Mouse (Mus musculus) spleen, adult 2 months (tissue): ENCODE results near the gene Nfatc2ip. TPM values are rescaled to one million over a fixed set of nuclear protein-coding genes. Genes with fewer than 3 reads are reported as not detected.

Experiments used
- DNase-seq, 2 experiments: peaks; one replicate each; pipeline versions ENCODE4 v3.0.0 to v3.0.0-alpha.2; 2012 to 2021; ENCODE audit warnings: low spot score in 2 of 2, low read depth in 1 of 2
- H3K27ac ChIP-seq: fragments of 200-500 bp; 2 replicates; pipeline ENCODE4 v1.5.1; 2012; ENCODE audit warnings: low read length, inconsistent platforms; ENCODE audit not compliant: insufficient read depth
- H3K27me3 ChIP-seq: fragments of 200-500 bp; 2 replicates; pipeline ENCODE4 v1.6.1; 2012; ENCODE audit warnings: mild to moderate bottlenecking, moderate library complexity, low read length, inconsistent platforms; ENCODE audit not compliant: control insufficient read depth, insufficient read depth
- H3K36me3 ChIP-seq: fragments of 200-500 bp; 2 replicates; pipeline ENCODE4 v1.6.1; 2012; ENCODE audit warnings: mild to moderate bottlenecking, low read length, inconsistent platforms; ENCODE audit not compliant: control insufficient read depth, insufficient read depth
- H3K4me1 ChIP-seq: fragments of 200-500 bp; 2 replicates; pipeline ENCODE4 v1.6.1; 2011; ENCODE audit warnings: inconsistent platforms; ENCODE audit not compliant: control insufficient read depth, insufficient read depth, insufficient read length
- H3K4me3 ChIP-seq: fragments of 200-500 bp; 2 replicates; pipeline ENCODE4 v1.5.1; 2011; ENCODE audit warnings: mild to moderate bottlenecking, inconsistent platforms; ENCODE audit not compliant: insufficient read depth, insufficient read length; ENCODE audit errors: extremely low read depth
- CTCF ChIP-seq: fragments of 200-500 bp; IDR thresholded peaks from 2 replicates; pipeline ENCODE4 v1.5.1; 2011; ENCODE audit warnings: mild to moderate bottlenecking, inconsistent platforms; ENCODE audit not compliant: insufficient read depth, insufficient read length, insufficient replicate concordance; ENCODE audit errors: extremely low read depth
- POLR2A ChIP-seq: fragments of 200-500 bp; IDR thresholded peaks from 2 replicates; pipeline ENCODE4 v1.6.1; 2011; ENCODE audit warnings: low read depth, low read length, inconsistent platforms
- WGBS: fragments of 180-500 bp; shearing (Covaris S2); methylation state at CpG from one replicate; pipeline ENCODE4 v1.1.7; 2018; 5-methylcytosine and 5-hydroxymethylcytosine counted together
- polyA plus RNA-seq: library from polyadenylated mRNA; depleted of rRNA; stranded (reverse); fragments of >200 nt; gene quantifications from 2 replicates; pipeline ENCODE4 v1.2.3, GENCODE M21; 2012; rRNA removed

Nfatc2ip gene
- polyA plus RNA-seq = 9.0 and 10.7 TPM in 2 replicates

DNA sequence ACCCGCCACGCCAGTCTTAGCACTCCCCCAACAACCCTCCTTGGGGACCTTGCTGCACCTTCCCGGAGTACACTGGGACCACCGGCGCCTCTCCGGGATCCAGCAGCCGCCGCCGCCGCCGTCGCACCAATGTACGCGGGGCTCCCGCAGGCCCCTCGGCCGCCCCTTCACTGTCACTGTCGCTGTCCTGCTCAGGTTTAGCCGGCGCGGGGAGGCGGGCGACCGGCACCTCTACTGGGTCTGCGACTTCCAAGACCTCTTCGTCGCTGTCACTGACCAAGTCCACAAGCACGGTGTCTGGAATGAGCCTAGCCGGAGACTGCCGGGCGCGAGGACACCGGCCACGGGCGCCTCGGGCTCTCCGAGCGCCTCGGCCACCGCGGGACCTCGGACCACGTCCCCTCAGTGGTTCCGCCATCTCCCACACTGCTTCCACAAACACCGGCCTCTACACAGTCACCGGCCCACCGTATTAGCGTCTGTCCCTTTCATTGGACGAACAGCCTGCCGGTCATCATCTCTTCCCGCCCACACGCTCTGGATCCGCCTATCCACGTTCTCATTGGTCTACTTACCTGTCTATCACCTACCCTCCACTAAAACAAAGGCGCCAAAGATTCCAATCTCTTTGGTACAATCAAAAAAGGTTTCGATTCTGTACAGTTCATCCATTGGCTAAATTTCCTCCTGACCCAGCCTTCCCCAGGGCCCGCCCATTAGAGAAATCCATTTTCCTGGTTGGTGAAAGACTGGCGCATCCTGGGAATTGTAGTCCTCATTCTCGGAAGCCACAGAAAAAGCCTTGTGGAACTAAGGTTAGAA, at the start of gene Nfatc2ip:
Nfatc2ip (minus strand) TSS at position 440 of the 822 bp plus-strand sequence.
- Histone ChIP-seq H3K4me3 (peak within 1 kb of the TSS; percentile 82), H3K4me1 (no peaks in the 10 kb centered on the region; the same call in 1 of the 2 replicates), H3K27me3 (no peaks in the 10 kb centered on the region), H3K36me3 (no peaks in the 10 kb centered on the region), H3K27ac (peak within 1 kb of the TSS; percentile 40; the same call in 1 of the 2 replicates)
- WGBS = under 1% methylated on average over 59 of the region's 59 CpGs
- TF ChIP-seq CTCF (no peak), POLR2A (peak; percentile 78)
- DNase-seq = peak; percentile 85 to 98

DNA sequence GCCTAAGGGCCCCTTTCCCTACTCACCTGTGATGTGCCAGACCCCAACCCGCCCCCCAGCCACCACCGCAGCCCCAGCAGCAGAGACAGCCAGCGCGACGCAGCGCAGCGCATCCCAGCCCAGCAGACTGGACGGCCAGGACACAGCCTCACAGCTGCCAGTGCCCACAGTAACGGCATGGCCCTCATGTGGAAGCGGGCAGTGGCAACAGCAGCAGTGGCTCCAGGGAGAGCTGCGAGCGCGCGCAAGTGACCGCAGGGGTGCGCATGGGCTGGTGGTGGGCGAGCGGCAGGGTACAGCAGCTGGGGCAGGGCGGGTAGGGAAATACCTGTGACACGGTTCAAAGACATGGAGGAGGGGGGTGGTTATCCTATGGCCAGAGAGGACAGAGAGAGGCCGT, 49.7 kb upstream of the Nfatc2ip start:
- Histone ChIP-seq H3K27me3 (no peaks in the 10 kb centered on the region), H3K4me3 (no peak overlapping the region), H3K36me3 (peaks cover 41% of the 10 kb centered on the region), H3K27ac (no peak overlapping the region), H3K4me1 (no peaks in the 10 kb centered on the region)
- DNase-seq = no peak
- WGBS = 96% methylated on average over 21 of the region's 21 CpGs
- no peak for TF ChIP-seq CTCF
- no peak for TF ChIP-seq POLR2A

- TF ChIP-seq CTCF (no peak), POLR2A (no peak)
- peaks cover 44% of the 10 kb centered on the region for H3K36me3 ChIP-seq
- WGBS = 97% methylated on average over 15 of the region's 15 CpGs
- no peak for DNase-seq
- no peaks in the 10 kb centered on the region for H3K4me1 ChIP-seq
- no peaks in the 10 kb centered on the region for H3K27me3 ChIP-seq
- no peak overlapping the region for H3K4me3 ChIP-seq
- no peak overlapping the region for H3K27ac ChIP-seq
Measured at GRCm38 (mm10) chr7:126445104-126445815, 48.7 kb upstream of the Nfatc2ip start.

DNA sequence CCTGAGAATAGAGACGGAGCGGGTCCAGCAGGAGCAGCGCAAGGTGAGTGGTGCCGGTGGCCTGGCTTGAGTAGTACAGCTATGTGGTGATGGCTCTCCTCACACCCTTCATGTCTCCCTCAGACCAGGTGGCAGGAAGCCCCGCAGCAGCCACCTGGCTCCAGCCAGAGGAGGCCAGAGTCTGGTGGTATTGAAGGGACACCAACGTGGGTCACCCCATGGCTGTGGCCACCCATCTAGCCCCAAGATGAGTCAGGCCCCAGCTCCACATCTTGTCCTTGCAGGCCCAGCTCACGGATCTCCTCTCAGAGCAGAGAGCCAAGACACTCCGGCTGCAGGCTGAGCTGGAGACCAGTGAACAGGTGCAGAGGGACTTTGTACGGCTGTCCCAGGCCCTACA, 48.0 kb upstream of the Nfatc2ip start:
- no peak overlapping the region for H3K27ac ChIP-seq
- H3K36me3 ChIP-seq = peaks cover 48% of the 10 kb centered on the region
- no peak overlapping the region for H3K4me3 ChIP-seq
- no peak for DNase-seq
- no peaks in the 10 kb centered on the region for H3K4me1 ChIP-seq
- TF ChIP-seq CTCF = no peak
- TF ChIP-seq POLR2A = no peak
- H3K27me3 ChIP-seq = no peaks in the 10 kb centered on the region
- 94% methylated on average over 9 of the region's 9 CpGs for WGBS

GRCm38 (mm10) chr7:126443997-126444396, 47.5 kb upstream of the Nfatc2ip start:
- WGBS = 94% methylated on average over 10 of the region's 10 CpGs
- Histone ChIP-seq H3K4me3 (no peak overlapping the region), H3K4me1 (no peaks in the 10 kb centered on the region), H3K27ac (no peak overlapping the region), H3K36me3 (peaks cover 52% of the 10 kb centered on the region), H3K27me3 (no peaks in the 10 kb centered on the region)
- no peak for DNase-seq
- TF ChIP-seq CTCF (no peak), POLR2A (no peak)

DNA sequence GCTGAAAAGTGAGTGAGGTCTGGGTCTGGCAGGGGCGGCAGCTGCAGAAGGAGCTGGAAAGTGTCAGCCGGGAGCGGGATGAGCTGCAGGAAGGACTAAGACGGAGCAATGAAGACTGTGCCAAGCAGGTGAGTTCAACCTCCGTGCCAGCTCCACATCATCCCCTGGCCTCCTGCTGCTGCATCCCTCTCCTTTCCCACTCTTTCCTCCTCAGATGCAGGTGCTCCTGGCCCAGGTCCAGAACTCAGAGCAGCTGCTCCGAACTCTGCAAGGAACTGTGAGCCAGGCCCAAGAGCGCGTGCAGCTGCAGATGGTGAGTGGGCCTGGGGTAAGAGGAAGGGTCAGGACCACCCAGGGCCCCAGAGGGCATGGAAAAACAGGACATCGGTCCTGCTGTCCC, 43.6 kb upstream of the Nfatc2ip start:
- Histone ChIP-seq H3K36me3 (peaks cover 41% of the 10 kb centered on the region), H3K4me3 (no peak overlapping the region), H3K4me1 (no peaks in the 10 kb centered on the region), H3K27me3 (no peaks in the 10 kb centered on the region), H3K27ac (no peak overlapping the region)
- DNase-seq = no peak
- TF ChIP-seq CTCF = no peak
- TF ChIP-seq POLR2A = no peak
- 95% methylated on average over 9 of the region's 9 CpGs for WGBS
